Mouse (Mus musculus): ENCODE data around the gene Gm20517.

Gene Gm20517

GRCm38 (mm10) chr17:47682836-47683235 lies 71.4 kb downstream of the Gm20517 start:
- no peak for DNase-seq

GRCm38 (mm10) chr17:47687409-47688343 lies 76.3 kb downstream of the Gm20517 start:
- peak; percentile 95 for DNase-seq

GRCm38 (mm10) chr17:47688344-47688607 lies 76.9 kb downstream of the Gm20517 start, which contains the start of gene Tomm6:
TSS of gene Tomm6 (minus strand) at chr17:47688386.
- DNase-seq = no peak

- peak; percentile 46 for DNase-seq
Observed at GRCm38 (mm10) chr17:47688608-47689575, 77.5 kb downstream of the Gm20517 start, which contains the start of gene Frs3. TSS of gene Frs3 (plus strand) at chr17:47689030.

GRCm38 (mm10) chr17:47689894-47690293 lies 78.5 kb downstream of the Gm20517 start:
- DNase-seq = no peak

- no peak for DNase-seq
Observed at GRCm38 (mm10) chr17:47691650-47692049, 80.3 kb downstream of the Gm20517 start.

- peak; percentile 44 for DNase-seq
Observed at GRCm38 (mm10) chr17:47693671-47694441, 82.5 kb downstream of the Gm20517 start.

- no peak for DNase-seq
Observed at GRCm38 (mm10) chr17:47694442-47694502, 82.9 kb downstream of the Gm20517 start, which contains the start of gene Gm21981. TSS of gene Gm21981 (minus strand) at chr17:47694455.

- DNase-seq = peak; percentile 97
Observed at GRCm38 (mm10) chr17:47694503-47695336, 83.3 kb downstream of the Gm20517 start, which contains the start of gene Prickle4. TSS of gene Prickle4 (minus strand) at chr17:47694736.

- DNase-seq = no peak
Observed at GRCm38 (mm10) chr17:47695337-47695710, 83.9 kb downstream of the Gm20517 start.

- peak; percentile 88 for DNase-seq
Observed at GRCm38 (mm10) chr17:47698156-47698555, 86.8 kb downstream of the Gm20517 start.

- peak; percentile 37 for DNase-seq
Observed at GRCm38 (mm10) chr17:47699055-47699454, 87.7 kb downstream of the Gm20517 start.

- DNase-seq = no peak
Observed at GRCm38 (mm10) chr17:47701793-47702192, 90.4 kb downstream of the Gm20517 start.

- DNase-seq = no peak
Observed at GRCm38 (mm10) chr17:47702548-47703345, 91.4 kb downstream of the Gm20517 start.

- DNase-seq = no peak
Observed at GRCm38 (mm10) chr17:47703556-47703955, 92.2 kb downstream of the Gm20517 start.

GRCm38 (mm10) chr17:47704692-47705091 lies 93.3 kb downstream of the Gm20517 start:
- no peak for DNase-seq

GRCm38 (mm10) chr17:47706196-47706595 lies 94.8 kb downstream of the Gm20517 start:
- DNase-seq = no peak

GRCm38 (mm10) chr17:47707961-47708360 lies 96.6 kb downstream of the Gm20517 start:
- peak; percentile 38 for DNase-seq

GRCm38 (mm10) chr17:47708972-47709371 lies 97.6 kb downstream of the Gm20517 start:
- no peak for DNase-seq

GRCm38 (mm10) chr17:47710036-47710435 lies 98.6 kb downstream of the Gm20517 start:
- DNase-seq = no peak

GRCm38 (mm10) chr17:47711883-47712282 lies 100.5 kb downstream of the Gm20517 start:
- no peak for DNase-seq

Data from kidney, adult 11 months (tissue).